Mouse (Mus musculus) E14TG2a.4 (cell line): ENCODE results near the gene Auts2.

Experiments used
- H3K27me3 ChIP-seq: 2 replicates; pipeline ENCODE4 v1.6.1; 2014; ENCODE audit warnings: low read length, control low read depth; ENCODE audit not compliant: insufficient read depth
- H3K36me3 ChIP-seq: 2 replicates; pipeline ENCODE4 v1.6.1; 2014; ENCODE audit warnings: low read length, control low read depth; ENCODE audit not compliant: insufficient read depth
- H3K4me1 ChIP-seq: replicated peaks from 2 replicates; pipeline ENCODE4 v1.6.1; 2014; ENCODE audit warnings: low read depth, low read length, control low read depth
- H3K4me3 ChIP-seq: replicated peaks from 2 replicates; pipeline ENCODE4 v1.5.1; 2014; ENCODE audit warnings: mild to moderate bottlenecking, low read length
- H3K9me3 ChIP-seq: 2 replicates; pipeline ENCODE4 v1.6.1; 2014; ENCODE audit warnings: low read length, control low read depth
- CTCF ChIP-seq: conservative IDR thresholded peaks from 2 replicates; pipeline ENCODE4 v1.5.1; 2014; ENCODE audit warnings: low read length
- NANOG ChIP-seq: IDR thresholded peaks from 2 replicates; pipeline ENCODE4 v1.6.1; 2014; ENCODE audit warnings: borderline replicate concordance, low read length, mixed read lengths
- POU5F1 ChIP-seq: IDR thresholded peaks from 2 replicates; pipeline ENCODE4 v1.6.1; 2014; ENCODE audit warnings: low read length, borderline replicate concordance

Auts2 gene

DNA sequence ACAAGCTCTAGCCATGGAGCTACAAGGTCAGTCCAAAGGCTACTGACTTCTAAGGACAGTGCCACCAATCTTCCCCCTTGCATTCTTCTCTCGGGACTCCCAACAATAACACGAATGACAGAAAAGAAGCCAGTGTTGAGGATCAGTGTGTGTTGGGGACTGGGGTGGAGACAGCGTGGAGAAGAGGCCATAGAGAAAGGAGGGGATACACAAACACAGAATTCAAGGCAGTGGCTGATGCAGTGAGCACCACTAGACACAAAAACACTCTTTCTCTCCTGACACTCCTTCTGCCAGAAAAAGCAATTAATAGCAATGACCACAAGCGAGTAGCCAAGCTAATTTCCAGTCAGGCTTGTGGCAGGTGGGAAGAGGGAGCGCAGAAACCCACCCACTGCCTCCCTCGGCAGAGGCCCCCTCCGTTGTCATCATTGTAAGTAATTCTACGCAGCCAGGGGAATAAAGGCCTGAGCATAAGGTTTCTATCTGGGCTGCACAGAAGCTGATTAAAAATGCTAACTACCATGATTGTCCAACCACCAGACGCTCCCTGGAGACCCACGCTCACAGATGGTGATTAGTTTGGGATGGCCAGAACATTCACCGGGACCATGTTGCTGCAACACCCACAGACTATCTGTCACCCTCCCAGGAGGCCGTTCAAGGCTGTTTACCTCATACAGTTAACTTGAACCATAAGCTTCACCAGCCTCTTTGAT is 862.9 kb downstream of the Auts2 start:
- no peak overlapping the region for H3K4me3 ChIP-seq
- TF ChIP-seq CTCF (no peak), POU5F1 (no peak), NANOG (no peak)
- H3K27me3 ChIP-seq, result no peaks in the 10 kb centered on the region
- H3K36me3 ChIP-seq, result no peaks in the 10 kb centered on the region
- H3K4me1 ChIP-seq, result peaks cover 9% of the 10 kb centered on the region; the same call in 1 of the 2 replicates
- no peaks in the 10 kb centered on the region for H3K9me3 ChIP-seq

GRCm38 (mm10) chr5:131679523-131679922 is 863.6 kb downstream of the Auts2 start:
- peaks cover 9% of the 10 kb centered on the region; the same call in 1 of the 2 replicates for H3K4me1 ChIP-seq
- H3K36me3 ChIP-seq, result no peaks in the 10 kb centered on the region
- no peaks in the 10 kb centered on the region for H3K27me3 ChIP-seq
- no peak overlapping the region for H3K4me3 ChIP-seq
- TF ChIP-seq NANOG (no peak), POU5F1 (no peak), CTCF (no peak)
- no peaks in the 10 kb centered on the region for H3K9me3 ChIP-seq

- TF ChIP-seq NANOG, result no peak
- Histone ChIP-seq H3K9me3 (peaks cover 7% of the 10 kb centered on the region), H3K4me3 (no peak overlapping the region), H3K36me3 (no peaks in the 10 kb centered on the region), H3K27me3 (no peaks in the 10 kb centered on the region), H3K4me1 (peaks cover 9% of the 10 kb centered on the region; the same call in 1 of the 2 replicates)
These were observed 865.6 kb downstream of the Auts2 start for GRCm38 (mm10) chr5:131677518-131677917.

DNA sequence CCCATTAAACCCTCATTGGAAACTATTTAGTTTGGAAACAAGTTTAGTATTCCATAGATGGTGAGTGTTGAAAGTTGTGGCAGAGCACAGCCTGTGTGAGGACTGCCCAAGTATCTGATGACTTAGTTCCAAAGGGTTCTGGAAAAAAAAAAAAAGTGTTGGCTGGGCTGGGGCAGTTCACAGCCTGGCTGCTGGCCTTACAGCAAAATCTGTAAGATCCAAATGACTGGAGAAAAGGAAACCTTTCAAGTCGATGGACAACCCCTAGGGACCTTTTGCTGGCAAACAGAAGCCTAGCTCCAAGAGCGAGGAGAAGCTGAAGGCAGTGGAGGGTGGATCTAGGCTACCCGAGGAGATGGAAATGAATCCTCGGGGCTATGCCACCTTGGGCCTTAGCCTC is 869.4 kb downstream of the Auts2 start:
- Histone ChIP-seq H3K27me3 (no peaks in the 10 kb centered on the region), H3K36me3 (no peaks in the 10 kb centered on the region), H3K9me3 (peaks cover 12% of the 10 kb centered on the region), H3K4me1 (peaks cover 4% of the 10 kb centered on the region; the same call in 1 of the 2 replicates), H3K4me3 (no peak overlapping the region)
- TF ChIP-seq POU5F1 (no peak), CTCF (no peak), NANOG (no peak)

DNA sequence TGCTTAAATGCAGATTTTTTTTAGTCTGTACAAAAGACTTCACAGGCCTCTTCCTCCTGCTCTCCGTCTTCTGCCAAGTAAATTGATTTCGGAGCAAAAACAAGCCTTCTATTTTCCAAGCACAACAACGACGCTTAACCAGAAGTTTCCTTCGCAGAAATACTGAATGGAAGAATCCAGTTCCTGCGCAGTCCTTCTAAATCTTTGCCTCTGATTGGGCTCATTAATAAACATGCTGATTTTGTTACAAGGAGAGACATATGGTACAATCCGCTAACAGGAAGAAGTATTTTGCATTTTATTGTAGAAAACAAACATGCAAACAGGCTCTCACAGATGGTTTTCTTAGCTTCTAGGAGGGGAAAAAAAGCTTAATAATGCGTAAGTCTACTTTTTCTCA is 878.1 kb downstream of the Auts2 start:
- H3K4me3 ChIP-seq, result no peak overlapping the region
- TF ChIP-seq NANOG (no peak), CTCF (no peak), POU5F1 (no peak)
- 0 out of 2 replicates have a peak, but pooled peaks cover 5% of the 10 kb centered on the region for H3K9me3 ChIP-seq
- H3K4me1 ChIP-seq, result no peaks in the 10 kb centered on the region
- no peaks in the 10 kb centered on the region for H3K27me3 ChIP-seq
- H3K36me3 ChIP-seq, result no peaks in the 10 kb centered on the region

- TF ChIP-seq POU5F1, result no peak
- no peaks in the 10 kb centered on the region for H3K27me3 ChIP-seq
These were observed 878.5 kb downstream of the Auts2 start for GRCm38 (mm10) chr5:131664657-131665056.

GRCm38 (mm10) chr5:131662657-131663056 is 880.5 kb downstream of the Auts2 start:
- no peaks in the 10 kb centered on the region for H3K36me3 ChIP-seq
- no peak overlapping the region for H3K4me3 ChIP-seq
- H3K4me1 ChIP-seq, result no peaks in the 10 kb centered on the region
- H3K27me3 ChIP-seq, result no peaks in the 10 kb centered on the region
- TF ChIP-seq POU5F1, result no peak
- no peak for TF ChIP-seq CTCF
- no peak for TF ChIP-seq NANOG
- H3K9me3 ChIP-seq, result 0 out of 2 replicates have a peak, but pooled peaks cover 5% of the 10 kb centered on the region

More at GRCm38 (mm10) chr5:131664657-131665056, 878.5 kb downstream of the Auts2 start:
- Histone ChIP-seq H3K4me3 (no peak overlapping the region), H3K9me3 (0 out of 2 replicates have a peak, but pooled peaks cover 5% of the 10 kb centered on the region), H3K4me1 (no peaks in the 10 kb centered on the region), H3K36me3 (no peaks in the 10 kb centered on the region)

DNA sequence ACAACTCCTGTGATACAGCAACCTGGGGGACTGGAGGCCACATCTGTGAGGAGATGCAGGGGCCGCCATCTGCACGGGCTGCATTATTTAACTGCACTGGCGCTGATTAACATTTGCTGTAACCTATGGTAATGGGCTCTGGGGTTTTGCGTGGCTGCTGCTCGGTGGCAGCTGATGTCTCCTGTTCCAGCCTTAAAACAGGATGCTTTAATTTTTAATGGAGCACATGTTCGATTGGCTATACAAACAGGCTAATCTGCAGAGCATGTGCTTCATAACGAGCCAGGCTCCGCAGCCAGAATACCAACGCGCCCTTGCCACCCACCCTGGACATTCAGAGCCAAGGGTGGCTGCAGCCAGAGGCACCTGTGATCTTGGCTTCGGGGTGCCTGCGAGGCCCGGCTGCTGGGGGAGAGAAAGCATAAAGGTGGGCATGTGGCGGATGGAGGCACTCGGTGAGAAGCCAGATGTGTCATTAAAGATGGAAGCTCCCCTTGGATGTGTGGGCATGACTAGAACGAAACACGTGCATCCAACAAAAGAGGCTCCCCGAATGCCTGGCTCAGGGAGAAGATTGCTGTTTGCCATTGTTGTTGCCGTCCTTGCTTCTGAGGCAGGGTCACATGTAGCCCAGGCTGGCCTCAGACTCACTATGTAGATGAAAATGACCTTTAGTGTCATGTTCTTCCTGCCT is 884.2 kb downstream of the Auts2 start:
- Histone ChIP-seq H3K27me3 (no peaks in the 10 kb centered on the region), H3K36me3 (no peaks in the 10 kb centered on the region), H3K4me3 (no peak overlapping the region), H3K4me1 (no peaks in the 10 kb centered on the region), H3K9me3 (0 out of 2 replicates have a peak, but pooled peaks cover 5% of the 10 kb centered on the region)
- TF ChIP-seq CTCF (no peak), POU5F1 (no peak), NANOG (no peak)

- Histone ChIP-seq H3K27me3 (no peaks in the 10 kb centered on the region), H3K4me3 (no peak overlapping the region), H3K36me3 (no peaks in the 10 kb centered on the region), H3K9me3 (no peaks in the 10 kb centered on the region), H3K4me1 (no peaks in the 10 kb centered on the region)
- TF ChIP-seq NANOG (no peak), POU5F1 (no peak), CTCF (no peak)
These were observed 888.9 kb downstream of the Auts2 start for GRCm38 (mm10) chr5:131654206-131654605.
